Mouse (Mus musculus) testis, adult 2 months (tissue): Measurements from ENCODE around the gene Grip1.

Experiments used
- CTCF ChIP-seq: fragments of 200-500 bp; IDR thresholded peaks from 2 replicates; pipeline ENCODE4 v1.5.1; 2012; ENCODE audit warnings: low read depth, mild to moderate bottlenecking, inconsistent platforms, low read length, moderate library complexity; ENCODE audit not compliant: control insufficient read depth, insufficient read depth, insufficient replicate concordance
- POLR2A ChIP-seq: fragments of 200-500 bp; IDR thresholded peaks from 2 replicates; pipeline ENCODE4 v1.6.1; 2012; ENCODE audit warnings: low read depth, mild to moderate bottlenecking, inconsistent platforms, low read length, moderate library complexity; ENCODE audit not compliant: control insufficient read depth

DNA sequence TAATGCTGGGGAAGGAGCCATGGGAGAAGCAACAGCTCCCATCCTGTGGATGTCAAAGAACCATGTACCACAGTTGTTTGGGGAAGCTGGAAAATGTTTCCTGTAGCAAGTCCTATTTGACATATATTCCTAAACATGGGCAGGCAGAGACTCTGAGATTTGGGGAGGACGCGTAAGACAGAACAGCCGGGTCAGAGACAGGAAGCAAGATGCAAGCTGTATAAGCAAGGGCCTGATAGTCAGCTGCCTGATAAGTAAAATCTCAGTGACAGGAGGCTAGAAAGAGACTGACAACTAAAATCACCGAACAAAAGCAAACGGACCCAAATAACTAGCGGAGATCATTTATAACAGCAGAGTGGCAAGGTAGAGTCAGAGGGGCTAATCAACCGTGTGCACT lies 33.3 kb downstream of the Grip1 start:
- no peak for TF ChIP-seq POLR2A
- TF ChIP-seq CTCF = no peak
